Mouse (Mus musculus) hindbrain, embryonic 14.5 days (tissue): Measurements from ENCODE around the gene Btnl10. TPM values are rescaled to one million over a fixed set of nuclear protein-coding genes. Genes with fewer than 3 reads are reported as not detected.

Experiments used
- ATAC-seq: fragments of 200-750 bp; cut with Nextera tagmentation; 2 replicates; pipeline ENCODE4 v1.8.0; 2017; ENCODE audit warnings: moderate number of reproducible peaks, mild to moderate bottlenecking, moderate TSS enrichment, moderate library complexity; ENCODE audit not compliant: low FRiP score
- DNase-seq: peaks from one replicate; pipeline ENCODE4 v3.0.0-alpha.2; 2015; ENCODE audit warnings: low spot score
- H3K27ac ChIP-seq: fragments of 300-500 bp; sonication (generic); 2 replicates; pipeline ENCODE4 v1.5.1; 2014; ENCODE audit warnings: mild to moderate bottlenecking, moderate library complexity
- H3K27me3 ChIP-seq: fragments of 300-500 bp; sonication (generic); 2 replicates; pipeline ENCODE4 v1.6.1; 2014; ENCODE audit warnings: mild to moderate bottlenecking, low read length, mixed read lengths; ENCODE audit not compliant: control insufficient read depth, insufficient read depth
- H3K36me3 ChIP-seq: fragments of 300-500 bp; sonication (generic); replicated peaks from 2 replicates; pipeline ENCODE4 v1.6.1; 2014; ENCODE audit not compliant: control insufficient read depth, insufficient read depth
- H3K4me1 ChIP-seq: fragments of 300-500 bp; sonication (generic); replicated peaks from 2 replicates; pipeline ENCODE4 v1.6.1; 2014; ENCODE audit warnings: antibody characterized with exemption, low read length, mixed read lengths; ENCODE audit not compliant: control insufficient read depth, insufficient read depth
- H3K4me2 ChIP-seq: fragments of 300-500 bp; sonication (generic); replicated peaks from 2 replicates; pipeline ENCODE4 v1.6.1; 2014; ENCODE audit warnings: mild to moderate bottlenecking, moderate library complexity
- H3K4me3 ChIP-seq: fragments of 300-500 bp; sonication (generic); replicated peaks from 2 replicates; pipeline ENCODE4 v1.5.1; 2014; ENCODE audit warnings: mild to moderate bottlenecking, low read length
- H3K9ac ChIP-seq: fragments of 300-500 bp; sonication (generic); 2 replicates; pipeline ENCODE4 v1.6.1; 2014
- H3K9me3 ChIP-seq: fragments of 300-500 bp; sonication (generic); 2 replicates; pipeline ENCODE4 v1.6.1; 2016; ENCODE audit warnings: low read length; ENCODE audit not compliant: control insufficient read depth
- WGBS: fragments of 180-500 bp; shearing (Covaris S2); extraction: QIAGEN DNeasy Blood & Tissue Kit; methylation state at CpG from one replicate; pipeline ENCODE4 v1.1.7; 2014; 5-methylcytosine and 5-hydroxymethylcytosine counted together
- microRNA-seq: library from miRNA; unstranded; fragments of <30 nt; microRNA quantifications from one replicate; pipeline ENCODE4, GENCODE M21; 2016
- polyA plus RNA-seq: library from polyadenylated mRNA; unstranded; fragments of >200 nt; fragmentation: Nextera tagmentation; extraction: Ambion mirVana; gene quantifications from 2 replicates; pipeline ENCODE4 v1.2.1, GENCODE M21; 2014

Gene Btnl10
- polyA plus RNA-seq, 1 experiment from 2014 or later, result not detected

GRCm38 (mm10) chr11:58971796-58972195 is 54.1 kb downstream of the Btnl10 start:
- Histone ChIP-seq H3K9ac (no peak overlapping the region), H3K4me1 (peaks cover 10% of the 10 kb centered on the region), H3K4me3 (no peak overlapping the region), H3K27me3 (no peaks in the 10 kb centered on the region), H3K27ac (no peak overlapping the region), H3K9me3 (no peaks in the 10 kb centered on the region), H3K36me3 (peaks cover 6% of the 10 kb centered on the region), H3K4me2 (no peak overlapping the region)
- 90% methylated on average over 3 of the region's 3 CpGs for WGBS
- DNase-seq (no peak), ATAC-seq (no peak)

GRCm38 (mm10) chr11:58974414-58974813 is 56.7 kb downstream of the Btnl10 start:
- H3K27me3 ChIP-seq, result no peaks in the 10 kb centered on the region
- H3K4me2 ChIP-seq, result no peak overlapping the region
- peaks cover 6% of the 10 kb centered on the region for H3K36me3 ChIP-seq
- no peaks in the 10 kb centered on the region for H3K9me3 ChIP-seq
- H3K27ac ChIP-seq, result no peak overlapping the region
- H3K9ac ChIP-seq, result no peak overlapping the region
- no peak overlapping the region for H3K4me3 ChIP-seq
- ATAC-seq, result no peak
- WGBS, result 91% methylated on average over 3 of the region's 3 CpGs
- DNase-seq, result no peak
- H3K4me1 ChIP-seq, result peaks cover 22% of the 10 kb centered on the region

Small RNAs within 50 kb of the gene (microRNA-seq; reads per million reads assigned to microRNA genes)
- not detected for gene Gm44313

Other genes with a start within 250 kb of the Btnl10 start
- not detected in 2 replicates for gene Olfr320, start 236.8 kb upstream of the Btnl10 start, polyA plus RNA-seq
- not detected in 2 replicates for gene Olfr319, start 218.7 kb upstream of the Btnl10 start, polyA plus RNA-seq
- not detected in 2 replicates for gene Olfr318, start 193.9 kb upstream of the Btnl10 start, polyA plus RNA-seq
- 0.09 and 0.12 TPM in 2 replicates for gene Olfr317, start 178.7 kb upstream of the Btnl10 start, polyA plus RNA-seq
- gene Olfr316, start 165.2 kb upstream of the Btnl10 start, polyA plus RNA-seq, result not detected in 2 replicates
- not detected in 2 replicates for gene Olfr315, start 144.7 kb upstream of the Btnl10 start, polyA plus RNA-seq
- not detected in 2 replicates for gene Olfr314, start 135.0 kb upstream of the Btnl10 start, polyA plus RNA-seq
- 6.5 and 9.4 TPM in 2 replicates for gene Fam183b, start 115.9 kb upstream of the Btnl10 start, polyA plus RNA-seq
- not detected in 2 replicates for gene Olfr313, start 102.9 kb upstream of the Btnl10 start, polyA plus RNA-seq
- gene Olfr312, start 88.7 kb upstream of the Btnl10 start, polyA plus RNA-seq, result not detected in 2 replicates
- not detected in 2 replicates for gene Olfr311, start 78.7 kb upstream of the Btnl10 start, polyA plus RNA-seq
- gene Gm12258, start 70.8 kb upstream of the Btnl10 start, polyA plus RNA-seq, result 24.2 and 25.7 TPM in 2 replicates
- gene 2810021J22Rik, start 50.7 kb upstream of the Btnl10 start, polyA plus RNA-seq, result 13.6 and 14.6 TPM in 2 replicates
- 8.7 and 9.8 TPM in 2 replicates for gene Zfp39, start 13.7 kb upstream of the Btnl10 start, polyA plus RNA-seq
- gene Rnf187, start 21.0 kb downstream of the Btnl10 start, polyA plus RNA-seq, result 682 and 743 TPM in 2 replicates
- 109 and 138 TPM in 2 replicates for gene Hist3h2ba, start 31.0 kb downstream of the Btnl10 start, polyA plus RNA-seq
- 86.9 and 94.9 TPM in 2 replicates for gene Hist3h2a, start 36.8 kb downstream of the Btnl10 start, polyA plus RNA-seq
- gene Trim17, start 36.8 kb downstream of the Btnl10 start, polyA plus RNA-seq, result 0.76 and 1.1 TPM in 2 replicates
- 18.9 and 22.1 TPM in 2 replicates for gene Trim11, start 60.2 kb downstream of the Btnl10 start, polyA plus RNA-seq
- gene Obscn, start 218.5 kb downstream of the Btnl10 start, polyA plus RNA-seq, result 0.63 and 0.71 TPM in 2 replicates
- 3.4 and 3.7 TPM in 2 replicates for gene Iba57, start 245.8 kb downstream of the Btnl10 start, polyA plus RNA-seq